Mouse (Mus musculus): Measurements from ENCODE around the gene Selenoi.
A peak's percentile ranks its signal among the peaks of the same experiment; 100 is the strongest.

Selenoi gene

DNA sequence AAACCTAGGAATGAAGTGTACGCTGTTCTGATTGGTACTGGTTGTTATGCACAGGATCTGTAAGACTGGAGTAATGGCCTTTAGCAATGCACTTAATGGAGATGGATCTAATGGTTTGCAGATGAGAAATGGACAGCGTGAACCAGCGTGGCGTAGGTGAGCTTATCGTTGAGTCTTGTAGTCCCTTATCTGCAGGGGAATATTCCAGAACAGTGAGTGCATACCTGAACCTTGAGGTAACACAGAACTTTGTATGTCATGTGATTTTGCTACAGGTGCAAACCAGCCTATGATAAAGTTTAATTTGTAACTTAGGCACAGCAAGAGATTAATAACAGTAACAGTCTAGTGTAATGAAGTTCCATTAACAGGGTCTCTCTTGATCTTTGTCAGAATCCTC lies 6.2 kb downstream of the Selenoi start:
- no peak for DNase-seq (ENCODE audit: low read depth, low spot score)

DNA sequence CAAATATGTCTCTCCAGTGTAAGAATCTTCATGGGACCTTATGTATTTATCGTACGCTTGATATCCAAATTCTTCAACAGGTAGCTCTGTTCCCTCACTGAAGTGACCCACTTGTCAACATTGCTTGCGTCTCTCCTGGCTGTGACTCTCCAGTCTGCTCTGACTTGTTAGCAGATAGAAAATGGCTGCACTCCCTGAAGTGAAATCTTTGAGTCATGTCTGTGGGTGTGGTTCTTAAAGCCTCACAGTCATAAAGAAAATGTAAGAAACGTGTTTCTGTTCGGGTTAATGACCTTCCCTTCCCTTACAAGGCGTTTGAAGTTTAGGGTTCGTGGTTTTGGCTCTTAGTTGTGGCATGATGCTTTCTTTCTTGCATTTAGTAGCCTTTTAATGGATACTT lies 8.2 kb downstream of the Selenoi start:
- no peak for DNase-seq (ENCODE audit: low read depth, low spot score)

DNA sequence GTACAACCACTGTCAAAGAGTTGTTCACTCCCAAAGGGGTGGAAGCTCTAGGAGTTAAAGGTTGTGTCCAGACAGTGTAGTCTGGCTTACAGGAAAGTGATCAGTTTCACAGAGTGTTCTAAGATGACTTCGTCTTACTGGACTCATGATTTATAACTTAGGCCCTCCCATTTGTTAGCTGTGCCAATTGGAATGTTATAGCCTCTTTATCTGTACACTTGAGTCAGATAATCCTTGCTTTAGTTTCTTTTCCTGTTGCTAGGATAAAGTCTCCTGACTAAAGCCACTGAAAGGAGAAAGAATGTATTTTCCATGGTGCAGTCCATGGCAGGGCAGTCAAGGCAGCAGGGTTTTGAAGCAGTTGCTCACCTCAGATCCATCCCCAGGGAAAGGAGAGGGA lies 10.0 kb downstream of the Selenoi start:
- DNase-seq (ENCODE audit: low read depth, low spot score): no peak

DNA sequence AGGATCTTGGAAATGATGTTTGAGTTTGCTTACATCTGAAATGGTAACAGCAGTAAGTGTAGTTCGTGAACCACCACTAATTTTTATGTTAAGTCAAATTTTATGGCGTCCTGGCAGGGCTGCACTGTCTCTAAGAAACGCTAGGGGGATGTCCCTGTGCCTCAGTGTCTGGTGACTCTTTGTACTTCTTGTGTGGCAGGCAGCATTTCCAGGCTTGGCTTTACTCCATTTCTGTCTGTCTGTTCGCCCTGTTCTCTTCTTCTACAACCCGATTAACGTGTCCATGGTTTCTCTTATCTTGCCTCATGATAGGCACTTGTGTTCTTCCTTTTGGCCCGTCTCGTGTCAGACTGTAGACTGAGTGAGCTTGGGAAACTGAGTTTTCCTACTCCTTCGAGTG lies 11.4 kb downstream of the Selenoi start:
- peak; percentile 65 for DNase-seq (ENCODE audit: low read depth, low spot score)

DNA sequence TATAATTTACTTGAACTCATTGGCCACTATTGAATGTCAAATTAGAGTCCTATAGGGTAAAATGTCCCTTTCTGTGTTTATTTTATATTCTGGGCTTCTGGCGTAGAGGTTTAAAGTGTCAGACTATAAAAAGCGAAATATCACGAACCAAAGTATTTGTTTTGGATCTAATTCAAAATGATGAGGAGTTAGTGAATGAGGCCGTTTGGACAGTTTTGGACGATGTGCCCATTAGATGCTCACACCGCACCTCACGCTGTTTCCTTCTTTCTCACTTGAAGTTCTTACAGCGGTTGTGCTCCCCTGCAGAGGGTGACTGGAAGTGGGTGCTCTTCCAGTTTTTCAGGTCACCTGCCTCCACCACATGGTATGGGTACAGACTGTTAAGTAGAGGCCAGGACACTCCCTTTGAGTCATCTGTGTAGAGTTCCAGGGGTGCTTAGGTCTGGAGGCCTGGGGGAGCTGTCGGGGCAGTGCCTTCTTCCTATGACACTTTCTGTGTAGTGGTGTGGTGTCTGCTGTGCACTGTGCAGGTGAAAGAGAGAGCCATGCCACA lies 13.6 kb downstream of the Selenoi start:
- no peak for DNase-seq (ENCODE audit: low read depth, low spot score)

DNA sequence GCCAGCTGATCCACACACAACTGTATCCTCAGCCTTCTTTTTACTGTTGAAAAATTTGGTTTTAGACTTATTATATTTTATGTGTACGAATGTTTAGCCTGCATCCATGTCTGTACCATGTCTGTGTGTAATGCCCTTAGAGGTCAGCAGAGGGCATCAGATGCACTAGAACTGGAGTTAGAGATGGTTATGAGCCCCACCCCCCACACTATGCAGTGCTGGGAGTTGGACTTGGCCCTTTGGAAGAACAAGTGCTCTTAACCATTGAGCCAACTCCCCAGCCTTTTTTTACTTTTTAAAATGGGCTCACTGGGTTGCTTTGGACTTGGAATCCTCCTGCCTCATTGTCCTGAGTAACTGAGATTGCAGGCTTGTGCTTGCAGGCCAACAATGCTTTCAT lies 15.3 kb downstream of the Selenoi start:
- DNase-seq (ENCODE audit: low read depth, low spot score): peak; percentile 80

DNA sequence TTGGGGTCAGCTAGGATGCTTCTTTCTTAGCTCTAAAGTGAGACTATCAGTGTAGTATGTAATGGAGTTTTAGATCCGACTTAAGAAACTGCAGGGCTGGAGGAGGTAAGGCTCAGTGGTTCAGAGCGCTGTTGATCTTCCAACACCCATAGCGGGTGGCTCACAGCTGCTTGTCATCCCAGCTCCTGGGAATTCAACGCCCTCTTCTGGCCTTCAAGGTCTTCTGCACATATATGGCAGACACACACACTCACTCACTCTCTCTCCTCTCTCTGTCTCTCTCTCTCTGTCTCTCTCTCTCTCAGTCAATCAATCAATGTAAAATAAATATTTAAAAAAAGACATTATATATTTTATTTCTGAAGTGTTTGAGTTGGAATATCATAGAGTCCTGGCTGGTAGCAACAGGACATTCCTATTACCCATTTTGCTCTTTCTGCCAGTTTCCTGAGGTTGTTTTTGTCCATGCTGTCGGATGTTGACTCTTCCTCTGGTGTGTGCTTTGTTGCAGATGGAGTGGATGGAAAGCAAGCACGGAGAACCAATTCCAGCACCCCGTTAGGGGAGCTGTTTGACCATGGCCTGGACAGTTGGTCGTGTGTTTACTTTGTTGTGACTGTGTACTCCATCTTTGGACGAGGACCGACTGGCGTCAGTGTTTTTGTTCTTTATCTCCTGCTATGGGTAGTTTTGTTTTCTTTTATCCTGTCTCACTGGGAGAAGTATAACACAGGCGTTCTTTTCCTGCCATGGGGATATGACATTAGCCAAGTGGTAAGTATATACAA lies 23.4 kb downstream of the Selenoi start:
- peak; percentile 19 for DNase-seq (ENCODE audit: low read depth, low spot score)

DNA sequence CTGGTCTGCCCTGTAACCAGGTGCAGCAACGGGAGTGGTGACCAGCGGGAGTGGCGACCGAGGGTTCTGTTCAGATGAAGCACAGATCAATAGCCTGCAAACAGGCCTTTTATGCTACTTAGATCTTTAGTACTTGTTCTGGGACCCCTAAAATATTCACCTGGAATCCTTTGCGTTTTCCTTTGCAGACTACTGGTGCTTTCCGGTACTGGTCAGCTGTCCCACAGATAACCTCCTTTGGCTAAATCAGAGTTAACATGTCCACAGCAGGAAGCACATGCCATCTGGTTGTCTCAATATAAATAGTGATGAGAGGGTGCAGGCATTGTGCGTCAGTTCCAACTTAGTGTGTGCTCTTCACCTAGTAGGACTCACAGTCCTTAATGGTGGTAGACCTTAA lies 26.4 kb downstream of the Selenoi start:
- DNase-seq (ENCODE audit: low read depth, low spot score): no peak

DNA sequence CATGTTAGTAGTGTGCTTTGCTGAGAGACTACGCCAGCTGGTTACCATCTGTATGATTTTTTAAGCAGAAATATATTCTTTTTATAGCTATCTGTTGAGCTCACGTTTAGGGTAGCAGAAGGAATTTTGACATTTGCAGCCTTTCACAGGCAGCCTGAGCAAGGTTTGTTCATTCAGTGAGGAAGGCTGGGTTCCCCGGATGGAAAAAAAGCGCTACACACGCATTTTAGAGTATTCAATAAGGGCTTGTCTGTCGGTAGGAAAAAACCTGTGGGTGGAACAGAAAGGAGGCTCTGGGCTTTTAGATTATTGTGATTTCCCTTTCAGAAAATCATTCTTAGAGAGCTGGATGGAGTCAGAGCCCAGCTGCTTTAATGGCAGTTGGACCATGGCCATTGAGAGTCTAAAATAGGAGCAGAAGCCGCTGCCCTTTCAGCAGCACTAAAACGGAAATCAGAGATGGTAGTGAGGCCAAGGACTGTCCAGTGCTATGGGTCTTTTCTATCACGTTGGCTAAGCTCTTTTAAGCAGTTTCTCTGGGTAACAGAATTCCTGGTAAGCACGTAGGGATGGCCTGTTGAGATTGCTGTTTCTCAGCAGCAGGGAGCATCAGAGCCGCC lies 38.3 kb downstream of the Selenoi start:
- DNase-seq (ENCODE audit: low read depth, low spot score): no peak

DNA sequence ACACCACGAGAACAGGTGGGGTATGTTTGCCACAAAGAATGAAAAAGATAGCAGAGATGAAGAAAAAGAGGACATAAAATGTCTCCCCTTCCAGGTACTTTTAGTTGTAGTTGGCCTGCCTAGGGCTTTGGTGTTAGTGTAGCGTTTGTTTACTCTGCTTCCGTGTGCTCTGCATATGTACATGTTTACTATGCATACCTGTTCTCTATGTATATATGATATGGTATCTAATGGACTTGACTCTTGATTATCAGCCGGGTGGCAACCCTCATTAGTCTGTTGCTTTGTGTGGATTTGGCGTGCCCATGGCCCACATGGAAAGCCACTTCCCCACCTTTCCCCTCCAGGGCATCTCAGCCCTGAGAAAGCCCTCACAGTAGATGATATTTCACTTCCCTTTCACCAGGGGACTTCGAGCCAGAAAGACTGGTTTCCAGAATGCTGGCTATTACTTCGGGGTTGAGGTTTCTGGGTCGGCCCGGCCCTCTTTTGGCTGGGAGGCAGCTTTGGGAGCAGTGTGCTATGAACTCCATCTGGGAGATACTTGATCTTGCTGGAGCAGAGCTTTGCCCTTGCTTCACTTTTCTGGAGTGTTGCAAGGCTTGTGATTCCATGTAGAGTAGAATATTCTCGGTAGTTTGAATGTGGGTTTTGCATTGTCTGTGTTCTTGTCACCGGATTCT lies 39.4 kb downstream of the Selenoi start:
- no peak for DNase-seq (ENCODE audit: low read depth, low spot score)

DNA sequence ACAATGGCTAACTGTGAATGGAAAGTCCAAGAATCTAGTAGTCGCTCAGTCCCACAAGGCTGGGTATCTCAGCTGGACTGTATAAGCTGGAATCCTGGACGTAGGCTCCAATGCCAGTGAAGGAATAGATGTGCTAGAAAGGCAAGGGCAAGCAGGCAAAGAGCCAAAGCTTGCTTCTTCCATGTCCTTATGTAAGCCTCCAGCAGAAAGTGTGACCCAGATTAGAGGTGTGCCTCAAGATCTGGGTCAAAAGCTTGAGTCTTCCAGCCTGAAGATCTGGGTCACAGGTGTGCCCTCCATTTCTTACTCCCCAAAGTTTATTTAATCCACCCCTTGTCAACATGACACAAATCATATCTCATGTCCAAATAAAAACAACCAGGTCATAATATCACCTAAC lies 44.0 kb downstream of the Selenoi start:
- DNase-seq (ENCODE audit: low read depth, low spot score): no peak

DNA sequence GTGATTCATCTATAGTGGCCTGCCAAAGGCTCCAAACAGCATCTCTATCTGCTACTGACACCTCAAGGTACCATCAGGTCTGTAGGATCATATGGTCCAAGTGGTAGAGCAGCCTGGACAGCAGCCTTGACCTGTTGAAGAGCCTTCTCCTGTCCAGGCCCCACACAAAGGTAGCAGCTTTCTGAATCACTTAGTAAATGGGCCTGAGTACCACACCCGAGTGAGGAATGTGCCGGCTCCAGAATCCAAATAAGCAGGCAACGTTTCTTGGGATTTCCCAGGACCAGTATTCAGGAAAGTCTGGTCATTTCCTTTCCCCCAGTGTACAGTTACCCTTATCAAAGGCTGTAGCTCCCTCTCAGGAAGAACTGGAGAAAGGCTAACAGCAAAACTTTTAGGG lies 46.6 kb downstream of the Selenoi start:
- peak; percentile 45 for DNase-seq (ENCODE audit: low read depth, low spot score)

DNA sequence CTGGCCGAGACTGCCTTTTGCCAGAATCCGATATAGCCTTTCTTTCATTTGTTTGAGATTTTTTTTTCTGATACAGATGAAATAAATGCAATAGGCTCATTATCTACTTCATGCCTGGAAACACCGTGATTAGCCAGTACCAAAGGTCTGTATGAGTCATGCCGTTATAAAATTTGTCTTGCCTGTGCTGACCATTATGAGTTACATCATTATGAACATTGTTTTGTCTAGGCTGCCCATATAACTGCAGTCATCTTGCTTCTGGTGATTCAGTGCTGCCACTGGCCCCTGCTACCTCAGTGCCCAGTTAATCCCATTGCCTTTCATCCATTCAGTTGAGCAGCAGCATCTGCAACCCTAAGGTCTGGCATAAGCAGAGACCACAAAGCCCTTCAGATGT lies 47.1 kb downstream of the Selenoi start:
- no peak for DNase-seq (ENCODE audit: low read depth, low spot score)

DNA sequence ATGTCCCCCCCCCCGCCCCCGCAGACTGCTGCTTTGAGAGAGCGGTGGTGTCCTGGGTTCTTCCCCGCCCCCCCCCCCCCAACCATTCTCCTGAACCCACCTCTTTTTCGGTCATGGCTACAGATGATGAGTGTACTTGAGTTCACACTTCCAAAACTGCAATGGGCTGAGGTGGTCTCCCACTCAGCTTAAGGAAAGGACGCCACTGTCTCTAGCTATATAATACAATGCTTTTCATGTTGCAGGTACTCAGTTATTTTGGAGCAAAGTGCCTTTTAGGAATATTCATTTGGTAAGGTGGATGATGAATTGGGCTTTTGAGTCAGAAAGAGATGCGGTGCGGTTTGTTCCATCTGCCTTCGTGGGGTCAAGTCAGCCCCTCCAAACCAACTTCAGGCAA lies 48.5 kb downstream of the Selenoi start:
- no peak for DNase-seq (ENCODE audit: low read depth, low spot score)

DNA sequence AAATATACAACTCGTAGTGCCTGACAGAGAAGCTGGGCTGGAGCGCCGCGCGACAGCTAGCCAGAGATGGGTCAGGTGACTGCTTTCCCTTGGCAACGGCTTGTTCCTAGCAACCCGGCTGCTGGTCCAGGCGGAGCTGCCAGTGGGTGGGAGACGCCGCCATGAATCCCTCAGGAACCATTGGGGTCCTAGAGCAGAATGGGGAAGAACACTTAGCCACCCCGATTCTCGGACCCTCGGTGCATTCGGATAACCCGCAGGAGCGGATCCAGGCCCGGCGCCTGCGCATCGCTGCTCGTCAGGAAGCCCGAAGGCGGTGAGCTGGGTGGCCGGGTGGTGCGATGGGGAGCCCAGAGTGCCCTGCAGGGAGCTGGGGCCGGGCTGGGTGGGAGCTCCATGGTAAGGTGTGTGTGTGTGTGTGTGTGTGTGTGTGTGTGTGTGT lies 48.9 kb downstream of the Selenoi start, which contains the start of gene Drc1:
Gene Drc1, plus strand, starts transcription at position 98 of the 442 bp plus-strand sequence.
- DNase-seq (ENCODE audit: low read depth, low spot score): peak; percentile 70

DNA sequence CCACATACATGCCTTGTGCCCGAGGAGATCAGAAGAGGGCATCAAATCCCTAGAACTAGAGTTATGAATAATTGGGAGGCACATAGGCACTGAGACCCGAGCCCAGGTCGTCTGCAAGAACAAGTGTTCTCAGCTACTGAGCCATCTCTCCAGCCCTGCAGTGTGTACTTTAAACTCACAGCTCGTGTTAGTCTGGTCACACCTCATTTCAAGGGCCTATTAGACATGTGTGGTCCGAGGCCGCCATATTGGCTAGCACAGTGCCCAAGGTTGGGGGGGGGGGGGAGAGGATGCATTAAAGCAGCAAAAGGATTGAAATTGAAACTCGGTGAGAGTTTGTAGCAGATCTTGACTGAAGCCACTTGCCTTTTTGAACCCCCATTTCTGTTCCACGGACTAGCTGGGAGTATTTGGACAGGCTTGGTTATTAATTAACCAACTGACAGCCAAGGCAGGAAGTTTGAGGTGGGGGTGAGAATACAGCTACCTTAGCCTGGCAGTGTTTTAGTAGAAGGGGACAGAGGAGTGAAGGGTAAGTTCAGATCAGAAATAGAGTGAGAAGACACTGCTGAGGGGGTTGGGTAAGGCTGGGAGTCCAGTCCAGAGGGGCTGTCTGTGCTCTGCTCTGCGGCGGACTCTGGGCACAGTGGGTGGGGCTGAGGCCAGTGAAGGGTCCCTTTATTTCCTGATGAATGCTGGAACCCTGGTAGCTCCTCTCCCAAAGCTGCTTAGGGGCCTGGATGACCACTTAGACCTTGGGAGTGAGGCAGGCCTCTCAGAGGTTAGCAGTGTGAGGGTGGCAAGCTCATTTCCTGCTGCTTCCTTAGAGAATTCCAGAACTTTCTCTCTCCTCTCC lies 53.8 kb downstream of the Selenoi start:
- no peak for DNase-seq (ENCODE audit: low read depth, low spot score)

DNA sequence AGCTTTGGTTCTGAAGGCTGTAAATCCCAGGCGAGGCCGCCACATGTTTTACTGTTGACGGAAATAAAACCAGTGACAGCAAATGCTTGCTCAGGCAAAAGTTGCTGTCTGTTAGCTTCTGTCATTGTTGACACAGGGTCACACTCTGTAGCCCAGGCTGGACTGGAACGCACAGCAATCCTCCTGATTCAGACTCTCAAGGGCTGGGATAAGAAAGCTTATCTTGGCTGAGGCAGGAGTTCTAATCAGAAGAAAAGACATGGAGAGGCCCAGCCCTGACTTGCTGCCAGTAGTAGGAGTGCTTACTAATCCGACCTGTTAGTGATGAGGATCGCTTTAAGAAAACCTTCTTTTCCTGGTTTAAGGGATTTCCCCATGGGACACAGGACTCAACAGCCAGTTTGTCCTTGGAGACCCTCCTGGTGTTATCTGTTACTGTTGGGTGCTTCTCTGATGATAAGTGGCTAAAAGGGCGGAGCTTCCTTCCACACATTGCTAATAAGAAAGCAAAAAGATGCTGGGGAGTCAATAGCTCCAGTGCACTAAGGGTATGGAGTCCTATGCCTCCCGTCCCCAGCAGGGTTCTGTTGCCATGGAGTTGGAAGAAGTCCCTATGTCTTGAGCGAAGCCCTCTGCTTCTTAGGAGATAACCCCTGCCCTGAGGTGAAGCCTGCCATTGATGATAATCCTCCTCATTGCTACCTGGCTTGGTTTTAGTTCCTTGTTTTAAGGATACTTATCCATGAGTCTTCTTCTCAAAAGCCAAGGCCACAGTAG lies 54.9 kb downstream of the Selenoi start:
- no peak for DNase-seq (ENCODE audit: low read depth, low spot score)
